In the genomic region with DNA sequence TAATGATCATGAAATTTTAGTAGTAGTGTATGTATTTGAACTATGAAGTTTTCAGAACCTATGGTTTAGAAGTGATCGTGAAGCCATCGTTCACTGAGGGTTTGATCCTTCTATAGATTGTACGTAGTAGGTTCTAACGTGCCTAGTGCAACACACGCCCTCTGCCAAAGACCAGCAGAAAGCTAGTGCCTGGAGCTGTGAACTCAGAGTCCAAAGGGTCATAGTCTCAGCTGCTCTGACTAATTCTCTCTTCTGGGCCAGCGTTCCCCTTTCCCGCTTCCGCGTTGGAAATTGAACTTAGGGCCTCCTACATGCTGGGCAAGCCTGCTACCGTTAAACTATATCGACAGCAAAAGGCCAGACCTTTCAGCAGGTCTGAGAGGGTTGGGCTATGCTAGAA, we compare ENCODE assay signal across 9 mouse cellular contexts. TPM values are rescaled to one million over a fixed set of nuclear protein-coding genes. Genes with fewer than 3 reads are reported as not detected.
DNase-seq lines count a peak whose midpoint lies in the region; ATAC-seq and TF ChIP-seq lines count a peak whose summit lies in the region.
"Had no signal": no experiment of that assay in that cellular context is flagged by ENCODE, and none has a peak within 500 bp of the region (broad histone marks: within the 10 kb centered on the region; RNA-seq: fewer than 3 reads in every experiment).

No protein-coding gene starts in this region.

- 6% methylated on average over 11 of the region's 11 CpGs for WGBS in forebrain, embryonic 11.5 days
- 12% methylated on average over 11 of the region's 11 CpGs for WGBS in intestine, embryonic 16.5 days
- WGBS in liver, embryonic 15.5 days (ENCODE audit: insufficient replicate concordance): 4% methylated on average over 11 of the region's 11 CpGs

- no peaks in the 10 kb centered on the region for H3K9me3 ChIP-seq in E14TG2a.4 (ENCODE audit: low read length)
- H3K9me3 ChIP-seq in forebrain, embryonic 11.5 days (ENCODE audit: control insufficient read depth, low read length): no peaks in the 10 kb centered on the region
- no peaks in the 10 kb centered on the region for H3K9me3 ChIP-seq in intestine, embryonic 16.5 days (ENCODE audit: control insufficient read depth, low read length)
- no peaks in the 10 kb centered on the region for H3K9me3 ChIP-seq in liver, embryonic 15.5 days (replicated peaks)

- peaks cover 3% of the 10 kb centered on the region; the same call in 1 of the 2 replicates for H3K27me3 ChIP-seq in E14TG2a.4 (ENCODE audit: insufficient read depth, low read length)
- H3K27me3 ChIP-seq in forebrain, embryonic 11.5 days (ENCODE audit: control insufficient read depth, insufficient read depth, low read length): 0 out of 2 replicates have a peak, but pooled peaks cover 2% of the 10 kb centered on the region
- H3K27me3 ChIP-seq in intestine, embryonic 16.5 days (replicated peaks; ENCODE audit: control insufficient read depth, insufficient read depth, low read length): no peaks in the 10 kb centered on the region
- peaks cover 92% of the 10 kb centered on the region for H3K27me3 ChIP-seq in liver, embryonic 15.5 days

- H3K27ac ChIP-seq in forebrain, embryonic 11.5 days (ENCODE audit: low read depth, low read length): no peak overlapping the region
- peak overlapping the region; percentile 100 for H3K27ac ChIP-seq in intestine, embryonic 16.5 days (ENCODE audit: low read length)
- peak overlapping the region; percentile 89 for H3K27ac ChIP-seq in liver, embryonic 15.5 days (replicated peaks)
- H3K27ac ChIP-seq in left cerebral cortex, adult 2 months: no peak overlapping the region

- H3K4me3 ChIP-seq in E14TG2a.4 (replicated peaks; ENCODE audit: low read length): peak overlapping the region; percentile 85
- 0 out of 2 replicates have a peak overlapping the region, but pooled peaks have one; percentile 94 for H3K4me3 ChIP-seq in forebrain, embryonic 11.5 days (ENCODE audit: low read depth, low read length)
- peak overlapping the region; percentile 91; the same call in 1 of the 2 replicates for H3K4me3 ChIP-seq in intestine, embryonic 16.5 days (ENCODE audit: low read length)
- H3K4me3 ChIP-seq in liver, embryonic 15.5 days (replicated peaks): peak overlapping the region; percentile 63; the same call in 1 of the 2 replicates
- no peak overlapping the region for H3K4me3 ChIP-seq in left cerebral cortex, adult 2 months

- no peak for ATAC-seq in forebrain, embryonic 11.5 days (replicated peaks; ENCODE audit: low FRiP score)
- ATAC-seq in intestine, embryonic 16.5 days: peak; percentile 73
- peak; percentile 43 for ATAC-seq in liver, embryonic 15.5 days (ENCODE audit: insufficient read depth)
- ATAC-seq in granulocyte monocyte progenitor cell, adult 5-6 weeks (replicated peaks; ENCODE audit: poor library complexity, severe bottlenecking): no peak
- ATAC-seq in megakaryocyte-erythroid progenitor cell, adult 5-6 weeks (replicated peaks; ENCODE audit: low FRiP score, low TSS enrichment, poor library complexity, severe bottlenecking): no peak

- DNase-seq in forebrain, embryonic 11.5 days (ENCODE audit: low spot score): no peak
- DNase-seq in left cerebral cortex, adult 2 months (ENCODE audit: extremely low spot score in 1 of 2, low spot score in 2 of 2): no peak
- DNase-seq in layer of hippocampus, adult 18-20 months (ENCODE audit: low spot score in 2 of 2): no peak

- peak overlapping the region; percentile 94; the same call in 1 of the 2 replicates for H3K9ac ChIP-seq in forebrain, embryonic 11.5 days (ENCODE audit: low read length)
- H3K9ac ChIP-seq in intestine, embryonic 16.5 days (ENCODE audit: low read depth, low read length): no peak overlapping the region
- H3K9ac ChIP-seq in liver, embryonic 15.5 days: no peak overlapping the region

- no peaks in the 10 kb centered on the region for H3K36me3 ChIP-seq in E14TG2a.4 (ENCODE audit: insufficient read depth, low read length)
- no peaks in the 10 kb centered on the region for H3K36me3 ChIP-seq in forebrain, embryonic 11.5 days (ENCODE audit: control insufficient read depth, insufficient read depth, low read length)
- H3K36me3 ChIP-seq in intestine, embryonic 16.5 days (ENCODE audit: control insufficient read depth, insufficient read depth, low read length): no peaks in the 10 kb centered on the region
- no peaks in the 10 kb centered on the region for H3K36me3 ChIP-seq in liver, embryonic 15.5 days (replicated peaks)
- H3K36me3 ChIP-seq: G1E had no signal

- H3K4me1 ChIP-seq in E14TG2a.4 (replicated peaks; ENCODE audit: low read depth, low read length): peaks cover 57% of the 10 kb centered on the region
- H3K4me1 ChIP-seq in forebrain, embryonic 11.5 days (replicated peaks; ENCODE audit: control insufficient read depth, insufficient read depth, low read length): peaks cover 10% of the 10 kb centered on the region; the same call in 1 of the 2 replicates
- H3K4me1 ChIP-seq in intestine, embryonic 16.5 days (ENCODE audit: control insufficient read depth, insufficient read depth, low read length): peaks cover 30% of the 10 kb centered on the region
- H3K4me1 ChIP-seq in liver, embryonic 15.5 days (replicated peaks): peaks cover 19% of the 10 kb centered on the region

- TF ChIP-seq CTCF in E14TG2a.4 (conservative IDR thresholded peaks at IDR 0.05; ENCODE audit: low read length): no peak
- no peak for TF ChIP-seq CTCF in left cerebral cortex, adult 2 months (IDR thresholded peaks at IDR 0.05)

- H3K4me2 ChIP-seq in forebrain, embryonic 11.5 days (ENCODE audit: low read depth, low read length, severe bottlenecking): peak overlapping the region; percentile 87; the same call in 1 of the 2 replicates
- peak overlapping the region; percentile 79 for H3K4me2 ChIP-seq in intestine, embryonic 16.5 days (ENCODE audit: low read depth, low read length)
- H3K4me2 ChIP-seq in liver, embryonic 15.5 days: peak overlapping the region; percentile 71; the same call in 1 of the 2 replicates

- intact Hi-C loops in left cerebral cortex, adult 2 months (cut with DNase I): no loop called here

RNA-seq across cellular contexts. Expression of a gene that starts 1.1 kb away (rescaled TPM):
- 45.1 and 46.2 TPM in 2 replicates for polyA plus RNA-seq in forebrain, embryonic 11.5 days (2014; fragmentation: Nextera tagmentation; extraction: Ambion mirVana)
- 24.7 and 26.6 TPM in 2 replicates for polyA plus RNA-seq in intestine, embryonic 16.5 days (2015; fragmentation: Nextera tagmentation; extraction: Ambion mirVana)
- 5.3 and 7.1 TPM in 2 replicates for polyA plus RNA-seq in liver, embryonic 15.5 days (2015; fragmentation: Nextera tagmentation; extraction: Ambion mirVana)
- total RNA-seq in granulocyte monocyte progenitor cell, adult 5-6 weeks (2014; fragmentation: Nextera tagmentation): 2.5 TPM in 1 of 2 replicates, not detected in the other
- 0.26 and 0.52 TPM in 2 replicates for total RNA-seq in granulocyte monocyte progenitor cell, adult 5-6 weeks (2017)
- total RNA-seq in left cerebral cortex, adult 2 months (2021): 10 to 100 TPM; 54.7 to 55.2 TPM
- total RNA-seq in megakaryocyte-erythroid progenitor cell, adult 5-6 weeks (2014; fragmentation: Nextera tagmentation): 0.35 and 2.2 TPM in 2 replicates
- total RNA-seq in megakaryocyte-erythroid progenitor cell, adult 5-6 weeks (2017): 0.34 TPM in 1 of 2 replicates, not detected in the other
- total RNA-seq in layer of hippocampus, adult 18-20 months (2021): 10 to 100 TPM; 67.6 to 69.0 TPM
- polyA plus RNA-seq: G1E had no signal

RNA-seq across cellular contexts. Expression of a gene that starts 11.7 kb away (rescaled TPM):
- 5.4 and 5.8 TPM in 2 replicates for polyA plus RNA-seq in forebrain, embryonic 11.5 days (2014; fragmentation: Nextera tagmentation; extraction: Ambion mirVana)
- polyA plus RNA-seq in intestine, embryonic 16.5 days (2015; fragmentation: Nextera tagmentation; extraction: Ambion mirVana): 5.4 and 5.8 TPM in 2 replicates
- 2.2 and 2.7 TPM in 2 replicates for polyA plus RNA-seq in liver, embryonic 15.5 days (2015; fragmentation: Nextera tagmentation; extraction: Ambion mirVana)
- not detected in 2 replicates for total RNA-seq in granulocyte monocyte progenitor cell, adult 5-6 weeks (2014; fragmentation: Nextera tagmentation)
- total RNA-seq in granulocyte monocyte progenitor cell, adult 5-6 weeks (2017): not detected in 2 replicates
- total RNA-seq in left cerebral cortex, adult 2 months (2021): 1 to 10 TPM; 2.8 to 3.4 TPM
- total RNA-seq in megakaryocyte-erythroid progenitor cell, adult 5-6 weeks (2014; fragmentation: Nextera tagmentation): not detected in 2 replicates
- not detected in 2 replicates for total RNA-seq in megakaryocyte-erythroid progenitor cell, adult 5-6 weeks (2017)
- total RNA-seq in layer of hippocampus, adult 18-20 months (2021): 1 to 10 TPM; 1.5 to 1.6 TPM
- total RNA-seq: G1E had no signal
- polyA plus RNA-seq: G1E had no signal

Comparison
In these comparisons a context has a peak if more than half of its experiments do, and no peak if none do; other contexts are left out.
1. ATAC-seq: peak in intestine, embryonic 16.5 days (single experiment) and liver, embryonic 15.5 days (single experiment); none in forebrain, embryonic 11.5 days (single experiment), granulocyte monocyte progenitor cell, adult 5-6 weeks (single experiment) and megakaryocyte-erythroid progenitor cell, adult 5-6 weeks (single experiment).
2. H3K27ac ChIP-seq: peak in intestine, embryonic 16.5 days (single experiment) and liver, embryonic 15.5 days (single experiment); none in forebrain, embryonic 11.5 days (single experiment) and left cerebral cortex, adult 2 months (single experiment).
3. RNA of a gene that starts 1.1 kb away (total RNA-seq): 67.6 to 69.0 TPM in layer of hippocampus, adult 18-20 months and 54.7 to 55.2 TPM in left cerebral cortex, adult 2 months; 0.34 to 2.2 TPM in megakaryocyte-erythroid progenitor cell, adult 5-6 weeks and 0.26 to 2.5 TPM in granulocyte monocyte progenitor cell, adult 5-6 weeks; every median in the first group is over 10 times any median in the second.
4. Peak in every context shown above with its lines, with median percentiles within 50 percentile points of each other: H3K4me2 ChIP-seq.